Mouse (Mus musculus) liver, adult 2 months (tissue): ENCODE measurements around the gene Plcxd3.

Experiments used
- CTCF ChIP-seq: fragments of 200-500 bp; IDR thresholded peaks from 2 replicates; pipeline ENCODE4 v1.5.1; 2011; ENCODE audit warnings: low read depth, low read length, control low read depth
- POLR2A ChIP-seq: fragments of 200-500 bp; IDR thresholded peaks from 2 replicates; pipeline ENCODE4 v1.6.1; 2011; ENCODE audit warnings: low read length, control low read depth; ENCODE audit not compliant: insufficient read depth; ENCODE audit errors: extremely low read depth

GRCm38 (mm10) chr15:4561431-4561970 is 186.2 kb downstream of the Plcxd3 start:
- TF ChIP-seq POLR2A (no peak), CTCF (no peak)
